ENCODE assay signal across 8 mouse cellular contexts in the genomic region with DNA sequence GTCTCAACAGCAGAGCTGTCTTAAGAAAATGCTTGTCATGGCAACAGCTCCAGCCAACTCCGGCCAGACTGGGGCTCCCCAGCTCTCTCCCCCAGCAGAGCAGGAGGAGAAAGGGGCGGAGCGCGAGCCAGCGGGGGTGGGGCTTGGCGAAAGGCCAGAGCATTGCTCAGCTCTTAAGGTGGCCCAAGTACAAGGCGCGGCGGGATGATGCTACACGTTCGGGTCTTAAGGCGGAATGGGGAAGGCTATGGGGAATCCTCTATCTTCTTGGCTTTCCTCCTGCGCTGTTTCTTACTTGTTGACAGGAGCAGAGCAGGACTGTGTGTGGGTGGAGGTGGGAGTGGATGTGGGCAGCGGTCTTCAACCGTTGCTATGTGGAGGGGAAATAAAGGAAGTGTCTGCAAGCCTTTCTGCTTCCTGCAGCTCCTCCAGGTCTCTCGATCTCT. TPM values are rescaled to one million over a fixed set of nuclear protein-coding genes. Genes with fewer than 3 reads are reported as not detected.
DNase-seq lines count a peak whose midpoint lies in the region; ATAC-seq lines count a peak whose summit lies in the region.

A gene (minus strand): TSS at position 94 of the 446 bp plus-strand sequence.

- H3K27me3 ChIP-seq in heart, embryonic 10.5 days (ENCODE audit: insufficient read depth, poor library complexity, severe bottlenecking): no peaks in the 10 kb centered on the region
- 0 out of 2 replicates have a peak, but pooled peaks cover 9% of the 10 kb centered on the region for H3K27me3 ChIP-seq in kidney, embryonic 15.5 days

- peak within 1 kb of the TSS; percentile 92 for H3K4me2 ChIP-seq in kidney, embryonic 15.5 days

- H3K27ac ChIP-seq in heart, embryonic 10.5 days: peak within 1 kb of the TSS; percentile 87
- H3K27ac ChIP-seq in kidney, embryonic 15.5 days: peak within 1 kb of the TSS; percentile 37

- WGBS in heart, embryonic 10.5 days: under 1% methylated on average over 16 of the region's 16 CpGs
- 0% methylated on average over 16 of the region's 16 CpGs for WGBS in kidney, embryonic 15.5 days

- ATAC-seq in erythroblast, adult 5-6 weeks (replicated peaks; ENCODE audit: low FRiP score, poor library complexity, severe bottlenecking): peak; percentile 71
- peak; percentile 88 for ATAC-seq in kidney, embryonic 15.5 days (replicated peaks; ENCODE audit: low FRiP score)
- peak; percentile 91 for ATAC-seq in monocyte, adult 5-6 weeks (replicated peaks; ENCODE audit: insufficient number of reproducible peaks, low FRiP score, low TSS enrichment, poor library complexity, severe bottlenecking)

- peak; percentile 81 to 83 for DNase-seq in B cell, adult 2 months
- DNase-seq in brain, adult 2 months (ENCODE audit: low read depth, low spot score): peak; percentile 97
- DNase-seq in heart, embryonic 10.5 days (ENCODE audit: low spot score): peak; percentile 97
- peak; percentile 100 for DNase-seq in liver
- peak; percentile 99 for DNase-seq in spleen, postnatal 4 days (ENCODE audit: low spot score in 2 of 2)

- H3K9me3 ChIP-seq in heart, embryonic 10.5 days: no peaks in the 10 kb centered on the region
- no peaks in the 10 kb centered on the region for H3K9me3 ChIP-seq in kidney, embryonic 15.5 days (replicated peaks)

- peaks cover under 1% of the 10 kb centered on the region; the same call in 1 of the 2 replicates for H3K36me3 ChIP-seq in heart, embryonic 10.5 days
- no peaks in the 10 kb centered on the region for H3K36me3 ChIP-seq in kidney, embryonic 15.5 days

- H3K9ac ChIP-seq in kidney, embryonic 15.5 days: peak within 1 kb of the TSS; percentile 47

- peak within 1 kb of the TSS; percentile 80 for H3K4me3 ChIP-seq in heart, embryonic 10.5 days
- peak within 1 kb of the TSS; percentile 57 for H3K4me3 ChIP-seq in kidney, embryonic 15.5 days (replicated peaks)

- H3K4me1 ChIP-seq in heart, embryonic 10.5 days: peaks cover 64% of the 10 kb centered on the region
- H3K4me1 ChIP-seq in kidney, embryonic 15.5 days: peaks cover 49% of the 10 kb centered on the region

RNA-seq across cellular contexts. Expression of the gene that starts here (rescaled TPM):
- total RNA-seq in erythroblast, adult 5-6 weeks (2015; ENCODE audit: low replicate concordance): 241 and 319 TPM in 2 replicates
- 404 and 444 TPM in 2 replicates for total RNA-seq in erythroblast, adult 5-6 weeks (2017; ENCODE audit: low replicate concordance)
- 15.2 and 26.4 TPM in 2 replicates for polyA plus RNA-seq in heart, embryonic 10.5 days (2016; fragmentation: Nextera tagmentation; extraction: Ambion mirVana)
- 7.2 and 8.5 TPM in 2 replicates for polyA plus RNA-seq in kidney, embryonic 15.5 days (2015; fragmentation: Nextera tagmentation; extraction: Ambion mirVana)
- 16.7 to 44.9 TPM (median 20.6 TPM) in 3 replicates for total RNA-seq in monocyte, adult 5-6 weeks (2017)

Comparison
In these comparisons a context has a peak if more than half of its experiments do, and no peak if none do; other contexts are left out.
1. Peak in every context shown above with its lines: DNase-seq, ATAC-seq, H3K4me3 ChIP-seq and H3K27ac ChIP-seq.